Mouse (Mus musculus): Measurements from ENCODE around the gene Prokr2. TPM values are rescaled to one million over a fixed set of nuclear protein-coding genes. Genes with fewer than 3 reads are reported as not detected.
"Not testable (repeated sequence)": the region's sequence is repeated elsewhere in the genome, so short reads cannot be mapped to it uniquely, and the experiment has no call there.

Gene Prokr2
- polyA plus RNA-seq, 1 experiment from 2014 or later = 0.66 TPM

DNA sequence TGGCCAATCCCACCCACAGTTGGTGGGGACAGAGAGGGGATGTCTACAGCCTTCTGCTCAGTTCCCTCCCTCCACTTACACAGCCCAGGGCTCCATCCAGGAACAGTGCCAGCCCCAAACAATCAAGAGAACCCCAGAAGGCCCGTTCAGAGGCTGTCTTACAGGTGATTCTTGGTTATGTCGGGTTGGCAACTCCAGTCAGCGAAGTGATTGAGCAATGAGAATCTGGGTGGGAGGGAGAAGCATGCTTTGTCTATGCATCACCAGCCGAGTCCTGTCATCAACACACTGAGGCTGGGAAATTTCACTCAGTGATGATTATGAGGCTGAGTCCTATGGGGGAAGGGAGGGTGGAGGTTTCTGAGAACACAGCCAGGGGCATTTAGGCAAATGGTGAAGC is 61.7 kb downstream of the Prokr2 start:
- H3K4me3 ChIP-seq = no peak overlapping the region
- 51% methylated on average over 4 of the region's 4 CpGs for WGBS (ENCODE audit: insufficient replicate concordance)
- H3K27ac ChIP-seq = no peak overlapping the region
- H3K9me3 ChIP-seq (replicated peaks) = no peaks in the 10 kb centered on the region
- ATAC-seq = no peak
- H3K9ac ChIP-seq = no peak overlapping the region
- no peaks in the 10 kb centered on the region for H3K27me3 ChIP-seq (replicated peaks)
- no peak overlapping the region for H3K4me2 ChIP-seq
- H3K36me3 ChIP-seq = no peaks in the 10 kb centered on the region
- H3K4me1 ChIP-seq = no peaks in the 10 kb centered on the region

DNA sequence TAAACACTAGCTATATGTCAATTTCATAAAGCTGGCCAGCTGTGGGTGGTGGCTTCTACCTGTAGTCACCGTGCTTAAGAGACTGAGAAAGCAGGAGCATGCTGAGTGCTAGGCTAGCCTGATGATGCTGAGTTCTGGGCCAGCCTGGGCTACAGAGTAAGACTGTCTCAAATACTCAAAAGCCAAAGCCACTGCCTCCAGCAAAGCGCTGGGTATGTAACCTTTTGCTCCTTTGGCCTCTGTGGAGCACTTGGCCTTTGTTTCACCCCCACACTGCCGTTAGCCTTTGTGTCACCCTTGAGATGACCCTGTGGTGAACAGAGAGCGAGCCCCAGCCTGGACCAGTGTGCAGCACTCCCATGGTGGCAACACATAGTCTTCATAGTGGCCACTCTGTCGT is 64.7 kb downstream of the Prokr2 start:
- Histone ChIP-seq H3K9me3 (replicated peaks) (no peaks in the 10 kb centered on the region), H3K4me3 (no peak overlapping the region), H3K27ac (no peak overlapping the region), H3K27me3 (replicated peaks) (no peaks in the 10 kb centered on the region), H3K9ac (no peak overlapping the region), H3K4me1 (no peaks in the 10 kb centered on the region), H3K4me2 (no peak overlapping the region), H3K36me3 (no peaks in the 10 kb centered on the region)
- ATAC-seq = no peak
- 54% methylated on average over 5 of the region's 5 CpGs for WGBS (ENCODE audit: insufficient replicate concordance)

DNA sequence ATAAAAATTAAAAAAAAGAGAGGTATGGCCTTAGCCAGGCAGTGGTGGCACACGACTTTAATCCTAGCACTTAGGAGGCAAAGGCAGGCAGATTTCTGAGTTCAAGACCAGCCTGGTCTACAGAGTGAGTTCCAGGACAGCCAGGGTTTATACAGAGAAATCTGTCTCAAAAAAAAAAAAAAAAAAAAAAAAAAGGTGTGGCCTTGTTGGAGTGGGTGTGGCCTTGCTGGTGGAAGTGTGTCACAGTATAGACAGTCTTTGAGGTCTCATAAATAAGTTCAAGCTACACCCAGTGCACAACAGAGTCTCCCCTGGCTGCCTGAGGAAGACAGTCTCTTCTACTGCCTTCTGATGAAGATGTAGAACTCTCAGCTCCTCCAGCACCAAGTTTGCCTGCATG is 68.1 kb downstream of the Prokr2 start:
- WGBS (ENCODE audit: insufficient replicate concordance) = 50% methylated on average over 1 of the region's 1 CpGs
- H3K9me3 ChIP-seq (replicated peaks) = no peaks in the 10 kb centered on the region

GRCm38 (mm10) chr2:132316041-132316808 is 69.0 kb downstream of the Prokr2 start:
- no peaks in the 10 kb centered on the region for H3K36me3 ChIP-seq
- 33% methylated on average over 8 of the region's 8 CpGs for WGBS (ENCODE audit: insufficient replicate concordance)
- H3K4me1 ChIP-seq = no peaks in the 10 kb centered on the region
- no peak overlapping the region for H3K27ac ChIP-seq
- no peaks in the 10 kb centered on the region for H3K9me3 ChIP-seq (replicated peaks)
- H3K27me3 ChIP-seq (replicated peaks) = no peaks in the 10 kb centered on the region
- no peak overlapping the region for H3K9ac ChIP-seq
- H3K4me3 ChIP-seq = no peak overlapping the region
- no peak for ATAC-seq
- no peak overlapping the region for H3K4me2 ChIP-seq

More for the DNA sequence above, 68.1 kb downstream of the Prokr2 start:
- Histone ChIP-seq H3K4me2 (no peak overlapping the region), H3K36me3 (no peaks in the 10 kb centered on the region), H3K4me3 (no peak overlapping the region), H3K27ac (no peak overlapping the region), H3K27me3 (replicated peaks) (no peaks in the 10 kb centered on the region), H3K4me1 (no peaks in the 10 kb centered on the region), H3K9ac (no peak overlapping the region)
- ATAC-seq = no peak

- not testable (repeated sequence) for H3K4me2 ChIP-seq; ATAC-seq; H3K36me3 ChIP-seq; H3K27me3 ChIP-seq (replicated peaks); H3K9me3 ChIP-seq (replicated peaks); H3K4me1 ChIP-seq; H3K4me3 ChIP-seq; H3K27ac ChIP-seq; H3K9ac ChIP-seq
- 78% methylated on average over 8 of the region's 8 CpGs for WGBS (ENCODE audit: insufficient replicate concordance)
Observed at GRCm38 (mm10) chr2:132314057-132314456, 71.2 kb downstream of the Prokr2 start.

DNA sequence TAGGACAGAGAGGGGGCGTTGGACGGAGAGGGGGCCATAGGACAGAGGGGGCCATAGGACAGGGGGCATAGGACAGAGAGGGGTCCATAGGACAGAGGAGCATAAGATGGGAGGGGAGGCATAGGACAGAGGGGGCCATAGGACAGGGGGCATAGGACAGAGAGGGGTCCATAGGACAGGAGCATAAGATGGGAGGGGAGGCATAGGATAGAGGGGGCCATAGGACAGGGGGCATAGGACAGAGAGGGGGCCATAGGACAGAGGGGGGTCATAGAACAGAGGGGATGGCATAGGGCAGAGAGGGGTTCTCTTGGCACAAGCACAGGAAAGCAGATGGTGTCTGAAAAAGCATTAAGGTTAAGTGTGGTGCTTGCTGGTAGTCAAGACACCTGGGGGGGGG is 71.7 kb downstream of the Prokr2 start:
- ATAC-seq = no peak

DNA sequence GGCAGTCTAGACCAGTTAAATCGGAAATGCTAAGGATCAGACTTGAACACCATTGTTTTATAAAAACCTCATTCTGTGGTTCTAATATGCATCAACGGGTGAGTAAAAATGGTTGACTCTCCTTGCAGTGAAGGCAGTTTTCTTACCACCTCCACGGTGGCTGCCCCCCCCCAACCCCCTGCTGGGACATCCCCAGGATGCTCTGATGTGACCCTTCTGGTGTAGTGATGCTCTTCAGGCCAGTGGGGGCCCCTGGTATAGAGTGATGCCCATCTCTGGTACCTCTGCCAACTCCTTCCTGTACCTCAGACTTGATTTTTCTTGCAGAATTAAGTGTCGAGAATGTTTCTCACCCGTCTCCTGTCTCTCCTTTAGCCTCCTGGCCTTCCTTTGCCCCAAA is 72.6 kb downstream of the Prokr2 start:
- no peaks in the 10 kb centered on the region for H3K27me3 ChIP-seq (replicated peaks)
- peaks cover 9% of the 10 kb centered on the region for H3K36me3 ChIP-seq
- 0 out of 2 replicates have a peak, but pooled peaks cover 5% of the 10 kb centered on the region for H3K4me1 ChIP-seq
- no peaks in the 10 kb centered on the region for H3K9me3 ChIP-seq (replicated peaks)
- no peak for ATAC-seq
- H3K9ac ChIP-seq = no peak overlapping the region
- H3K27ac ChIP-seq = no peak overlapping the region
- WGBS (ENCODE audit: insufficient replicate concordance) = 73% methylated on average over 5 of the region's 5 CpGs
- no peak overlapping the region for H3K4me2 ChIP-seq
- H3K4me3 ChIP-seq = no peak overlapping the region

More for the DNA sequence above, 71.7 kb downstream of the Prokr2 start:
- Histone ChIP-seq H3K27ac (no peak overlapping the region), H3K9ac (no peak overlapping the region), H3K4me3 (no peak overlapping the region), H3K36me3 (0 out of 2 replicates have a peak, but pooled peaks cover under 1% of the 10 kb centered on the region), H3K27me3 (replicated peaks) (no peaks in the 10 kb centered on the region), H3K4me1 (0 out of 2 replicates have a peak, but pooled peaks cover 5% of the 10 kb centered on the region), H3K4me2 (no peak overlapping the region), H3K9me3 (replicated peaks) (no peaks in the 10 kb centered on the region)
- 89% methylated on average over 2 of the region's 2 CpGs for WGBS (ENCODE audit: insufficient replicate concordance)

DNA sequence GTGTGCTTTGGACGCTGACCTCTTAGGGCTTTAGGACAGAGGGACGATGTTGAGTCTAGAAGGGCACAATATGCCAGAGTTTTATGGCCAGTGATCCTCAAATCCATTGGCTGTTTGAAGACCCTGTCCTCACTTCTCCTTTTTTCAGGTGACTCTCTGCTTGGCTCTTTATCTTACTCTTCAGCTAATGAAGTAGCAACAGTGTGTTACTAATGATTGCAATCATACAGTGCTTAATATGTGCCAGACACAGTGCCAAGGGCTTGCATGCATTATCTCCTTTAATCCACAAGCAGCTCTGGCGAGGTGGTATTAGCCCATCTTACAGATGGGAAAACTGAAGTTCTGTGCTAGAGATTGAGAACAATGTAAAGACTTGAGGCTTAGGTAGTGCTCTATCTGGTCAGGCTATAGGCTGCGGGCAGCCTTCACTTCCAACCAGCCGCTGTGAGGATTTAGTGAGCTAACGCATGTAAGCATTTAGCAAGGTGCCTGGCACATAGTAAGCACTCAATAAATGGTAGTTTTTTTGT is 75.8 kb downstream of the Prokr2 start:
- H3K36me3 ChIP-seq = peaks cover 32% of the 10 kb centered on the region
- H3K4me2 ChIP-seq = no peak overlapping the region
- H3K9ac ChIP-seq = no peak overlapping the region
- ATAC-seq = no peak
- no peaks in the 10 kb centered on the region for H3K9me3 ChIP-seq (replicated peaks)
- H3K27ac ChIP-seq = no peak overlapping the region
- no peak overlapping the region for H3K4me3 ChIP-seq
- H3K27me3 ChIP-seq (replicated peaks) = no peaks in the 10 kb centered on the region
- 77% methylated on average over 6 of the region's 6 CpGs for WGBS (ENCODE audit: insufficient replicate concordance)
- peaks cover 29% of the 10 kb centered on the region for H3K4me1 ChIP-seq

DNA sequence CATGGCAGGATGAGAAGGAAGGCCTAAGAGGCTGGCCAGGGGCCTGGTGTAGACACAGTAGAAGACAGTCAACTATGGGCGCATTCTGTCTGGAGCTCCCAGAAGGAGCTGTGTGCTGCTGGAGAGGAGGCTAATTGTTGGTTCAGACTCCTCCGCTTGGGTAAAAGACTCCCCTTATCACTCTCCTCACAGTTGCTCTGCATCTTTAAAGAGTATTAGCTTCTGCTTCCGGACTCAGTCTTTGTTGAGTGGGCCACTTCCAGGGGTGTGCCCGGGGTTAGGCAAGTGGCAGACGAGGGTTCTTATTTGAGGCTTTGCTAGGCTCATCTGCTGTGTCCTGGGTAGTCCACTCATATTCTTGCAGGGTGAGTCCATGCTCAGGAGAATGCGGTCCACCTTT is 76.4 kb downstream of the Prokr2 start:
- 62% methylated on average over 6 of the region's 6 CpGs for WGBS (ENCODE audit: insufficient replicate concordance)

GRCm38 (mm10) chr2:132307213-132307843 is 77.9 kb downstream of the Prokr2 start:
- Histone ChIP-seq H3K4me2 (no peak overlapping the region), H3K27ac (no peak overlapping the region), H3K9ac (no peak overlapping the region), H3K9me3 (replicated peaks) (no peaks in the 10 kb centered on the region), H3K27me3 (replicated peaks) (no peaks in the 10 kb centered on the region), H3K4me3 (no peak overlapping the region), H3K4me1 (peaks cover 30% of the 10 kb centered on the region), H3K36me3 (peaks cover 48% of the 10 kb centered on the region)
- 85% methylated on average over 11 of the region's 11 CpGs for WGBS (ENCODE audit: insufficient replicate concordance)
- ATAC-seq = no peak

More for the DNA sequence above, 76.4 kb downstream of the Prokr2 start:
- H3K27me3 ChIP-seq (replicated peaks) = no peaks in the 10 kb centered on the region
- H3K4me2 ChIP-seq = no peak overlapping the region
- no peak overlapping the region for H3K9ac ChIP-seq
- peaks cover 30% of the 10 kb centered on the region for H3K4me1 ChIP-seq
- H3K4me3 ChIP-seq = no peak overlapping the region
- peak; percentile 30; the same call in 1 of the 2 replicates for ATAC-seq
- H3K36me3 ChIP-seq = peaks cover 36% of the 10 kb centered on the region
- no peak overlapping the region for H3K27ac ChIP-seq
- H3K9me3 ChIP-seq (replicated peaks) = no peaks in the 10 kb centered on the region

DNA sequence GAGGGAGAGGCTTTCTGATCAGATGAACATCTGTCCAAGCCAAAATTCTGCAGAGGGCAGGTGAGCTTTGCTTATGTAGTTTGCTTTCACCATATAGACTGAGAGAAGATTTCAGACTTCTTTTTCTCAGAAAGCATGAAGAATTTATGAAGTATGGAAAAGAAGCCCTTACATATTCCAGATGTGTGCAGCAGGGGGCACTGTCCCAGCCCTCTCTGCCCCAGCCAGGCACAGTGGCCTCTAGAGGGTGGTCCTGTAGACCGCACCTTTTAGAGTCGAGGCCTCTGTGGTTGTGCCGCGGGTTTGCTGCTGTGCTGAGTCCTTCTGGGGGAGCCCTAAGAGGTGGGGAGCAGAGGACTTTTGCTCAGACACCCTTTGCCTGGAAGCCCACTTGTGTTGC is 79.3 kb downstream of the Prokr2 start:
- 33% methylated on average over 4 of the region's 4 CpGs for WGBS (ENCODE audit: insufficient replicate concordance)
- H3K27me3 ChIP-seq (replicated peaks) = no peaks in the 10 kb centered on the region
- H3K4me2 ChIP-seq = no peak overlapping the region
- H3K4me3 ChIP-seq = no peak overlapping the region
- no peak for ATAC-seq
- H3K9me3 ChIP-seq (replicated peaks) = no peaks in the 10 kb centered on the region
- H3K27ac ChIP-seq = no peak overlapping the region
- H3K36me3 ChIP-seq = peaks cover 61% of the 10 kb centered on the region
- H3K9ac ChIP-seq = no peak overlapping the region
- H3K4me1 ChIP-seq = peaks cover 30% of the 10 kb centered on the region

- peak; percentile 65 for ATAC-seq
- H3K4me3 ChIP-seq = no peak overlapping the region
- H3K27me3 ChIP-seq (replicated peaks) = no peaks in the 10 kb centered on the region
- H3K36me3 ChIP-seq = peaks cover 65% of the 10 kb centered on the region
- peaks cover 30% of the 10 kb centered on the region for H3K4me1 ChIP-seq
- 38% methylated on average over 7 of the region's 7 CpGs for WGBS (ENCODE audit: insufficient replicate concordance)
- H3K9me3 ChIP-seq (replicated peaks) = no peaks in the 10 kb centered on the region
- H3K4me2 ChIP-seq = no peak overlapping the region
- 0 out of 2 replicates have a peak overlapping the region, but pooled peaks have one; percentile 16 for H3K27ac ChIP-seq
- H3K9ac ChIP-seq = no peak overlapping the region
Observed at GRCm38 (mm10) chr2:132305165-132305564, 80.1 kb downstream of the Prokr2 start.
